Mouse (Mus musculus) bone marrow macrophage, adult 2 months (primary cell): ENCODE data around the gene Hgd.

Source experiments
- CTCF ChIP-seq: IDR thresholded peaks from 2 replicates; pipeline ENCODE4 v1.5.1; 2012; ENCODE audit warnings: low read depth, mild to moderate bottlenecking, low read length, moderate library complexity
- POLR2A ChIP-seq: IDR thresholded peaks from 2 replicates; pipeline ENCODE4 v1.6.1; 2012; ENCODE audit warnings: mild to moderate bottlenecking, low read depth, low read length, borderline replicate concordance

DNA sequence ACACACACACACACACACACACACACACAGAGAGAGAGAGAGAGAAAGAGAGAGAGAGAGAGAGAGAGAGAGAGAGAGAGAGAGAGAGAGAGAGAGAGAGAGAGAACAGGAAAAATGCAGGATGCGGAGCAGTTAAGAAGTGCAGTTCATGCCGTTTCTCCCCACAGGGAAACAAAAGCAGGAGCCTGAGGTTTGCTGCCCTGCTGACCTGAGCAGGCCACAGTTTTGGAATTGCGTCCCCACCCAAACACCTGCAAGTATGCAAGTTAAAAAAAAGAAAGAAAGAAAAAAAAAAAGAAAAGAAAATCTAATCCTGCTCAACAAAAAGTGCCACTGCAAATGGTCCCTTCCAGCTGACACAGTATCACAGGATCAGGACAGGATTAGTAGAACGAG, 96.7 kb downstream of the Hgd start:
- no peak for TF ChIP-seq CTCF
- no peak for TF ChIP-seq POLR2A
